ENCODE assay signal across 8 mouse cellular contexts in genomic region chr7:17060782-17061605, GRCm38 (mm10). TPM values are rescaled to one million over a fixed set of nuclear protein-coding genes. Genes with fewer than 3 reads are reported as not detected.
A peak's percentile ranks its signal among the peaks of the same experiment; 100 is the strongest.
DNase-seq lines count a peak whose midpoint lies in the region; ATAC-seq and TF ChIP-seq lines count a peak whose summit lies in the region.

No protein-coding gene starts in this region.

- H3K4me3 ChIP-seq in kidney, embryonic 15.5 days (replicated peaks): peak overlapping the region; percentile 54
- H3K4me3 ChIP-seq in lung, postnatal 0 days (ENCODE audit: low read depth, low read length): peak overlapping the region; percentile 59

- TF ChIP-seq EP300 in lung, postnatal 0 days (IDR thresholded peaks at IDR 0.05): no peak; the same call in none of the 2 replicates

- peak; percentile 77 for TF ChIP-seq CTCF in lung, postnatal 0 days (IDR thresholded peaks at IDR 0.05)

- no peaks in the 10 kb centered on the region for H3K9me3 ChIP-seq in kidney, embryonic 15.5 days (replicated peaks)
- no peaks in the 10 kb centered on the region for H3K9me3 ChIP-seq in lung, postnatal 0 days (ENCODE audit: low read length)

- peaks cover 70% of the 10 kb centered on the region for H3K4me1 ChIP-seq in kidney, embryonic 15.5 days
- H3K4me1 ChIP-seq in lung, postnatal 0 days (ENCODE audit: insufficient read depth, low read depth, low read length): peaks cover 24% of the 10 kb centered on the region

- DNase-seq in left cerebral cortex, postnatal 4 days: peak; percentile 29
- no peak for DNase-seq in left cerebral cortex, postnatal 36 days (ENCODE audit: low spot score in 2 of 2)
- DNase-seq in cerebellum, adult 9-11 months: peak; percentile 71
- peak; percentile 31 for DNase-seq in heart, adult 8-10 months (ENCODE audit: low spot score)
- DNase-seq in lung, postnatal 0 days (ENCODE audit: low spot score): peak; percentile 91
- peak; percentile 72 for DNase-seq in testis, postnatal 10 days (ENCODE audit: low spot score)
- DNase-seq in spleen, adult 18-20 months: no peak

- peak overlapping the region; percentile 87 for H3K4me2 ChIP-seq in kidney, embryonic 15.5 days
- H3K4me2 ChIP-seq in lung, postnatal 0 days (replicated peaks; ENCODE audit: low read depth, low read length): peak overlapping the region; percentile 74

- peak overlapping the region; percentile 27; the same call in 1 of the 2 replicates for H3K9ac ChIP-seq in kidney, embryonic 15.5 days
- H3K9ac ChIP-seq in lung, postnatal 0 days (replicated peaks; ENCODE audit: low read depth): peak overlapping the region; percentile 73

- WGBS in kidney, embryonic 15.5 days: 73% methylated on average over 22 of the region's 22 CpGs
- 21% methylated on average over 21 of the region's 22 CpGs for WGBS in lung, postnatal 0 days

- intact Hi-C loops in left cerebral cortex, postnatal 4 days (cut with DNase I): loop anchor here (5.0 kb wide), 1 partner anchor 54 kb away; no protein-coding TSS in a partner anchor
- intact Hi-C loops in left cerebral cortex, postnatal 36 days (cut with DNase I): loop anchor here (5.0 kb wide), 1 partner anchor 49 kb away; no protein-coding TSS in a partner anchor

- H3K36me3 ChIP-seq in kidney, embryonic 15.5 days: no peaks in the 10 kb centered on the region
- no peaks in the 10 kb centered on the region for H3K36me3 ChIP-seq in lung, postnatal 0 days (ENCODE audit: insufficient read depth, low read length)

- no peaks in the 10 kb centered on the region for H3K27me3 ChIP-seq in kidney, embryonic 15.5 days
- no peaks in the 10 kb centered on the region for H3K27me3 ChIP-seq in lung, postnatal 0 days (replicated peaks; ENCODE audit: insufficient read depth, low read length)

- H3K27ac ChIP-seq in kidney, embryonic 15.5 days: peak overlapping the region; percentile 98
- H3K27ac ChIP-seq in lung, postnatal 0 days (ENCODE audit: low read length): peak overlapping the region; percentile 96

- ATAC-seq in kidney, embryonic 15.5 days (replicated peaks; ENCODE audit: low FRiP score): no peak
- ATAC-seq in lung, postnatal 0 days: peak; percentile 16

RNA-seq across cellular contexts. Expression of gene Hif3a, which starts 1.2 kb away (rescaled TPM):
- 1 to 10 TPM; 6.7 to 7.9 TPM for total RNA-seq in left cerebral cortex, postnatal 4 days (2021)
- total RNA-seq in left cerebral cortex, postnatal 36 days (2021): 10 to 100 TPM in 1 of 2 experiments, 1 to 10 TPM in 1; 6.8 to 16.0 TPM
- total RNA-seq in heart, adult 8-10 months (2022): 1 to 10 TPM in 2 of 4 experiments, under 1 TPM in 2; 0.80 to 3.1 (median 1.6) TPM
- polyA plus RNA-seq in kidney, embryonic 15.5 days (2015; fragmentation: Nextera tagmentation; extraction: Ambion mirVana): 18.4 and 22.5 TPM in 2 replicates
- polyA plus RNA-seq in lung, postnatal 0 days (2015; fragmentation: Nextera tagmentation; extraction: Ambion mirVana): 5.3 and 8.2 TPM in 2 replicates

RNA-seq across cellular contexts. Expression of gene Psg16, which starts 12.8 kb away (rescaled TPM):
- total RNA-seq in left cerebral cortex, postnatal 4 days (2021): 1 to 10 TPM; 5.2 to 6.8 TPM
- 1 to 10 TPM; 4.1 to 6.3 TPM for total RNA-seq in left cerebral cortex, postnatal 36 days (2021)
- total RNA-seq in heart, adult 8-10 months (2022): under 1 TPM in 3 of 4 experiments, not detected in 1; 0.09 to 0.22 (median 0.14) TPM
- polyA plus RNA-seq in kidney, embryonic 15.5 days (2015; fragmentation: Nextera tagmentation; extraction: Ambion mirVana): 0.09 and 0.13 TPM in 2 replicates
- 0.18 and 0.21 TPM in 2 replicates for polyA plus RNA-seq in lung, postnatal 0 days (2015; fragmentation: Nextera tagmentation; extraction: Ambion mirVana)

RNA-seq across cellular contexts. Expression of gene Ppp5c, which starts 33.3 kb away (rescaled TPM):
- 100 to 1,000 TPM; 110 to 120 TPM for total RNA-seq in left cerebral cortex, postnatal 4 days (2021)
- 100 to 1,000 TPM; 159 to 168 TPM for total RNA-seq in left cerebral cortex, postnatal 36 days (2021)
- 100 to 1,000 TPM in 2 of 4 experiments, 10 to 100 TPM in 2; 95.4 to 106 (median 99.0) TPM for total RNA-seq in heart, adult 8-10 months (2022)
- 110 and 115 TPM in 2 replicates for polyA plus RNA-seq in kidney, embryonic 15.5 days (2015; fragmentation: Nextera tagmentation; extraction: Ambion mirVana)
- polyA plus RNA-seq in lung, postnatal 0 days (2015; fragmentation: Nextera tagmentation; extraction: Ambion mirVana): 65.1 and 71.8 TPM in 2 replicates

Comparison
In these comparisons a context has a peak if more than half of its experiments do, and no peak if none do; other contexts are left out.
1. DNase-seq: peak in left cerebral cortex, postnatal 4 days (single experiment), cerebellum, adult 9-11 months (single experiment), heart, adult 8-10 months (single experiment), lung, postnatal 0 days (single experiment) and testis, postnatal 10 days (single experiment); none in left cerebral cortex, postnatal 36 days (0 of 2) and spleen, adult 18-20 months (0 of 2).
2. RNA of gene Psg16, which starts 12.8 kb away (total RNA-seq): 5.2 to 6.8 TPM in left cerebral cortex, postnatal 4 days and 4.1 to 6.3 TPM in left cerebral cortex, postnatal 36 days; 0.09 to 0.22 TPM in heart, adult 8-10 months; every median in the first group is over 4 times any median in the second.